Mouse (Mus musculus) spleen, adult 2 months (tissue): ENCODE results near the gene Castor1. TPM values are rescaled to one million over a fixed set of nuclear protein-coding genes. Genes with fewer than 3 reads are reported as not detected.
A peak's percentile ranks its signal among the peaks of the same experiment; 100 is the strongest.

Source experiments
- DNase-seq, 2 experiments: peaks; one replicate each; pipeline versions ENCODE4 v3.0.0 to v3.0.0-alpha.2; 2012 to 2021; ENCODE audit warnings: low spot score in 2 of 2, low read depth in 1 of 2
- H3K27ac ChIP-seq: fragments of 200-500 bp; 2 replicates; pipeline ENCODE4 v1.5.1; 2012; ENCODE audit warnings: low read length, inconsistent platforms; ENCODE audit not compliant: insufficient read depth
- H3K27me3 ChIP-seq: fragments of 200-500 bp; 2 replicates; pipeline ENCODE4 v1.6.1; 2012; ENCODE audit warnings: mild to moderate bottlenecking, moderate library complexity, low read length, inconsistent platforms; ENCODE audit not compliant: control insufficient read depth, insufficient read depth
- H3K36me3 ChIP-seq: fragments of 200-500 bp; 2 replicates; pipeline ENCODE4 v1.6.1; 2012; ENCODE audit warnings: mild to moderate bottlenecking, low read length, inconsistent platforms; ENCODE audit not compliant: control insufficient read depth, insufficient read depth
- H3K4me1 ChIP-seq: fragments of 200-500 bp; 2 replicates; pipeline ENCODE4 v1.6.1; 2011; ENCODE audit warnings: inconsistent platforms; ENCODE audit not compliant: control insufficient read depth, insufficient read depth, insufficient read length
- H3K4me3 ChIP-seq: fragments of 200-500 bp; 2 replicates; pipeline ENCODE4 v1.5.1; 2011; ENCODE audit warnings: mild to moderate bottlenecking, inconsistent platforms; ENCODE audit not compliant: insufficient read depth, insufficient read length; ENCODE audit errors: extremely low read depth
- CTCF ChIP-seq: fragments of 200-500 bp; IDR thresholded peaks from 2 replicates; pipeline ENCODE4 v1.5.1; 2011; ENCODE audit warnings: mild to moderate bottlenecking, inconsistent platforms; ENCODE audit not compliant: insufficient read depth, insufficient read length, insufficient replicate concordance; ENCODE audit errors: extremely low read depth
- POLR2A ChIP-seq: fragments of 200-500 bp; IDR thresholded peaks from 2 replicates; pipeline ENCODE4 v1.6.1; 2011; ENCODE audit warnings: low read depth, low read length, inconsistent platforms
- WGBS: fragments of 180-500 bp; shearing (Covaris S2); methylation state at CpG from one replicate; pipeline ENCODE4 v1.1.7; 2018; 5-methylcytosine and 5-hydroxymethylcytosine counted together
- polyA plus RNA-seq: library from polyadenylated mRNA; depleted of rRNA; stranded (reverse); fragments of >200 nt; gene quantifications from 2 replicates; pipeline ENCODE4 v1.2.3, GENCODE M21; 2012

The Castor1 gene
- polyA plus RNA-seq, 1 experiment = 9.9 TPM

GRCm38 (mm10) chr11:4223393-4224188 is 5.6 kb downstream of the Castor1 start:
- H3K4me3 ChIP-seq = no peak overlapping the region

DNA sequence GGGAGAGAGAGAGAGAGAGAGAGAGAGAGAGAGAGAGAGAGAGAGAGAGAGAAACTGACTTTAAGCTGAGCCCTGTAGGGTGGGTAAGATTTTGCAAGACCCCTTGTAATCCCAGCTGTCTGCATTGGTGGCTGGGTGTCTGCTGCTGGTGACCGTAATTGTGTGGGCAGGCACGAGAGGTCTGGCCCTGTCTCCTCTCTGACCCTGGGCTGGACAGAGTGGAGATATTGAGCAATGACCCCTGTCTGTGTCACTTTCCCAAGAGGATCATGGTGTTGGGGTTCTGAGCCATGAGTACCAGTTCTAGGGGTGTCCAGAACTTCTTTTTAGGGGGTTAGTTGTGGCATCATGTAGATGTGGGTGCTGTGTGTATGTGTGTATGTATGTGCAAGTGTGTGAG is 6.2 kb downstream of the Castor1 start:
- no peak for DNase-seq

More at GRCm38 (mm10) chr11:4223393-4224188, 5.6 kb downstream of the Castor1 start:
- peak overlapping the region; percentile 8; the same call in 1 of the 2 replicates for H3K27ac ChIP-seq
- no peaks in the 10 kb centered on the region for H3K27me3 ChIP-seq
- no peak for DNase-seq
- peaks cover 4% of the 10 kb centered on the region; the same call in 1 of the 2 replicates for H3K4me1 ChIP-seq
- TF ChIP-seq CTCF (no peak), POLR2A (no peak)
- H3K36me3 ChIP-seq = no peaks in the 10 kb centered on the region
- WGBS = 62% methylated on average over 6 of the region's 7 CpGs

GRCm38 (mm10) chr11:4226569-4227325 is 8.7 kb downstream of the Castor1 start:
- H3K27me3 ChIP-seq = no peaks in the 10 kb centered on the region
- no peak overlapping the region for H3K27ac ChIP-seq
- 85% methylated on average over 5 of the region's 5 CpGs for WGBS
- TF ChIP-seq CTCF (no peak), POLR2A (no peak)
- no peak overlapping the region for H3K4me3 ChIP-seq
- DNase-seq = no peak
- H3K4me1 ChIP-seq = no peaks in the 10 kb centered on the region; the same call in 1 of the 2 replicates
- H3K36me3 ChIP-seq = no peaks in the 10 kb centered on the region

More for the DNA sequence above, 6.2 kb downstream of the Castor1 start:
- Histone ChIP-seq H3K27me3 (no peaks in the 10 kb centered on the region), H3K36me3 (no peaks in the 10 kb centered on the region), H3K4me3 (no peak overlapping the region), H3K27ac (no peak overlapping the region), H3K4me1 (peaks cover 2% of the 10 kb centered on the region; the same call in 1 of the 2 replicates)
- TF ChIP-seq POLR2A (no peak), CTCF (no peak)
- 90% methylated on average over 2 of the region's 2 CpGs for WGBS

DNA sequence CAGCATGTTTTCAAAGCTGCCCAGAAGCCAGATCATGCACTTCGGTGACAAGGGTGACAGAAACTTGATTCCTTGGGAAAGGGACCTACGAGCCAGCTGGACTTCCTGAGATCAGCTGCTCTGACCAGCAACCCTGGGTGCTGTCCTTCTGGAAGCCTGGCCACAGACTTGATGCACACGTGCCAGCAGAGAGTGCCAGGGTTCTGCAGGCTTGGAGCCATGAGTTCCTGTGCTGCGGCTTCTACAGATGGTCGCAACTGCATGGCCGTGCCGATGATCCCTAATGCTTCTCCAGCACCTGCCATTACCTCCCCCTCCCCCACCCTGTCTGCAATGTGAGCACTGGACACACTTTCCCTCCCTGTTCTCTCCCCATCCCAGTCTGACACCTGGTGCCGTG is 10.4 kb downstream of the Castor1 start:
- DNase-seq = no peak
- Histone ChIP-seq H3K36me3 (no peaks in the 10 kb centered on the region), H3K27me3 (no peaks in the 10 kb centered on the region), H3K4me1 (no peaks in the 10 kb centered on the region), H3K27ac (no peak overlapping the region), H3K4me3 (no peak overlapping the region)
- 82% methylated on average over 8 of the region's 8 CpGs for WGBS
- TF ChIP-seq POLR2A = no peak
- no peak for TF ChIP-seq CTCF

DNA sequence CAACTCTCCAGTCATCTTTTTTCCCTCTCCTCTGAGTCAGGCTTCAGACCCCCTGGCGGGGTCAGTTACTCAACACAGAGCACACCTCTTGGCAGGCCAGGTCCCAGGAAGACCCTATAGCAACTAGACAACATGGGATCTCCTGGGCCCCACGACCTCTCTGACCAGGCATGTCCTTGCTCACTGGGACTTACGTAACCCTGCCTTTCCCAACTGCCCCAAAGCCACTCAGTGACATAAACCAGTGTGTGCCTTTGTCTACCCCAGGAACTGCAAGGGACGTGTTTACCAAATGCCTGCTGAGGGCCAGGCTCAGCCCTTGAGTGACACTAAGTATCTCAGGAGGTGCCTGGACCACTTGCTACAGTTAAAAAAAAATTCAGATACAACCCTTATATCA is 11.8 kb downstream of the Castor1 start:
- Histone ChIP-seq H3K27me3 (no peaks in the 10 kb centered on the region), H3K27ac (no peak overlapping the region), H3K36me3 (no peaks in the 10 kb centered on the region), H3K4me3 (no peak overlapping the region), H3K4me1 (no peaks in the 10 kb centered on the region)
- no peak for DNase-seq
- TF ChIP-seq POLR2A (no peak), CTCF (no peak)
- 82% methylated on average over 4 of the region's 4 CpGs for WGBS

DNA sequence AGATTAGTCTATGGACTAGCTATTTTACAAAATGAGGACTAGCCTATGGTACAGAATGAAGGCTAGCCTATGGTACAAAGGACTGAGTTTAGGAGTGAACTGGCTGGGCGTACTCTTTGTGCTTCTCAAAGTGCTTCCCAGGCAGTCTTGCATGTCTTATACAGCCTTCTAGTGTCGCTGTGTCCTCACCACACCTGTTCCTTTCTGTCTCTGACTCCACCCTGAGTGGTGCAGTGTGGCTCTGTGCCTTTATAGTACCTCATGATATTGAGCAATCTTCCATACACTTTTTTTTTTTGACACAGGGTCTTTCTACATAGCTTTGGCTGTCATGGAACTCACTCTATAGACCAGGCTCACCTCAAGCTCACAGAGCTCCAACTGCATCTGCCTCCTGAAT is 13.4 kb downstream of the Castor1 start:
- no peak for DNase-seq
- Histone ChIP-seq H3K27me3 (no peaks in the 10 kb centered on the region), H3K4me1 (peaks cover 9% of the 10 kb centered on the region; the same call in 1 of the 2 replicates), H3K36me3 (no peaks in the 10 kb centered on the region), H3K4me3 (no peak overlapping the region), H3K27ac (no peak overlapping the region)
- no peak for TF ChIP-seq CTCF
- no peak for TF ChIP-seq POLR2A
- 85% methylated on average over 2 of the region's 2 CpGs for WGBS
